8 mouse cellular contexts compared by ENCODE assay signal in genomic region chr11:80208860-80209800, GRCm38 (mm10). TPM values are rescaled to one million over a fixed set of nuclear protein-coding genes. Genes with fewer than 3 reads are reported as not detected.
DNase-seq lines count a peak whose midpoint lies in the region; ATAC-seq and TF ChIP-seq lines count a peak whose summit lies in the region.

Rhot1 (plus strand) TSS chr11:80209019.

- no peaks in the 10 kb centered on the region for H3K9me3 ChIP-seq in embryonic facial prominence, embryonic 15.5 days (replicated peaks)
- H3K9me3 ChIP-seq in kidney, embryonic 14.5 days (ENCODE audit: control insufficient read depth, low read length): no peaks in the 10 kb centered on the region
- no peaks in the 10 kb centered on the region for H3K9me3 ChIP-seq in limb, embryonic 15.5 days

- TF ChIP-seq POLR2A in bone marrow, adult 2 months (IDR thresholded peaks at IDR 0.05; ENCODE audit: borderline replicate concordance, control insufficient read depth, low read depth, low read length): peak; percentile 62; the same call in 1 of the 2 replicates

- no peaks in the 10 kb centered on the region for H3K4me1 ChIP-seq in bone marrow, adult 2 months (ENCODE audit: control insufficient read depth, insufficient read depth, low read length)
- H3K4me1 ChIP-seq in embryonic facial prominence, embryonic 15.5 days: peaks cover 17% of the 10 kb centered on the region
- peaks cover 9% of the 10 kb centered on the region for H3K4me1 ChIP-seq in kidney, embryonic 14.5 days (ENCODE audit: control insufficient read depth, insufficient read depth, low read length)
- H3K4me1 ChIP-seq in limb, embryonic 15.5 days: peaks cover 8% of the 10 kb centered on the region

- H3K27me3 ChIP-seq in embryonic facial prominence, embryonic 15.5 days: no peaks in the 10 kb centered on the region
- no peaks in the 10 kb centered on the region for H3K27me3 ChIP-seq in kidney, embryonic 14.5 days (ENCODE audit: control insufficient read depth, insufficient read depth, low read length)
- no peaks in the 10 kb centered on the region for H3K27me3 ChIP-seq in limb, embryonic 15.5 days

- no peaks in the 10 kb centered on the region for H3K36me3 ChIP-seq in embryonic facial prominence, embryonic 15.5 days
- H3K36me3 ChIP-seq in kidney, embryonic 14.5 days (ENCODE audit: control insufficient read depth, insufficient read depth, low read length): no peaks in the 10 kb centered on the region; the same call in 1 of the 2 replicates
- H3K36me3 ChIP-seq in limb, embryonic 15.5 days: 0 out of 2 replicates have a peak, but pooled peaks cover 5% of the 10 kb centered on the region

- ATAC-seq in embryonic facial prominence, embryonic 15.5 days (ENCODE audit: insufficient number of reproducible peaks, low FRiP score, low TSS enrichment, low read depth): peak; percentile 92
- peak; percentile 95 for ATAC-seq in kidney, embryonic 14.5 days (ENCODE audit: low FRiP score, low TSS enrichment)
- ATAC-seq in limb, embryonic 15.5 days (ENCODE audit: insufficient number of reproducible peaks, low FRiP score, low TSS enrichment, low read depth): peak; percentile 91

- H3K4me2 ChIP-seq in embryonic facial prominence, embryonic 15.5 days (replicated peaks): peak within 1 kb of the TSS; percentile 51
- peak within 1 kb of the TSS; percentile 54 for H3K4me2 ChIP-seq in kidney, embryonic 14.5 days (replicated peaks; ENCODE audit: low read depth, low read length)
- peak within 1 kb of the TSS; percentile 50 for H3K4me2 ChIP-seq in limb, embryonic 15.5 days

- WGBS in bone marrow, adult 2 months: under 1% methylated on average over 78 of the region's 78 CpGs
- under 1% methylated on average over 78 of the region's 78 CpGs for WGBS in embryonic facial prominence, embryonic 15.5 days
- WGBS in kidney, embryonic 14.5 days: under 1% methylated on average over 66 of the region's 78 CpGs
- under 1% methylated on average over 77 of the region's 78 CpGs for WGBS in limb, embryonic 15.5 days

- H3K9ac ChIP-seq in embryonic facial prominence, embryonic 15.5 days: peak within 1 kb of the TSS; percentile 73
- peak within 1 kb of the TSS; percentile 81 for H3K9ac ChIP-seq in kidney, embryonic 14.5 days (ENCODE audit: low read depth, low read length)
- H3K9ac ChIP-seq in limb, embryonic 15.5 days: peak within 1 kb of the TSS; percentile 88

- peak within 1 kb of the TSS; percentile 92 for H3K27ac ChIP-seq in bone marrow, adult 2 months (ENCODE audit: control insufficient read depth, insufficient read depth, low read depth, low read length, poor library complexity)
- H3K27ac ChIP-seq in embryonic facial prominence, embryonic 15.5 days (replicated peaks): peak within 1 kb of the TSS; percentile 93
- H3K27ac ChIP-seq in kidney, embryonic 14.5 days (ENCODE audit: low read depth, low read length): peak within 1 kb of the TSS; percentile 93
- H3K27ac ChIP-seq in limb, embryonic 15.5 days: peak within 1 kb of the TSS; percentile 94

- peak; percentile 95 for TF ChIP-seq CTCF in bone marrow, adult 2 months (IDR thresholded peaks at IDR 0.05; ENCODE audit: control insufficient read depth, insufficient read depth, low read length)

- peak; percentile 95 for DNase-seq in 416B (ENCODE audit: low read depth)
- peak; percentile 90 to 95 for DNase-seq in heart, adult 9 months (ENCODE audit: low spot score in 2 of 2)
- peak; percentile 90 to 94 for DNase-seq in monocyte, adult 2 months (ENCODE audit: low read depth in 1 of 2, low spot score in 2 of 2)
- DNase-seq in spleen, postnatal 36 days (ENCODE audit: low spot score in 2 of 2): peak; percentile 94 to 95

- H3K4me3 ChIP-seq in bone marrow, adult 2 months (replicated peaks; ENCODE audit: control insufficient read depth, low read depth, low read length): peak within 1 kb of the TSS; percentile 97
- peak within 1 kb of the TSS; percentile 74 for H3K4me3 ChIP-seq in embryonic facial prominence, embryonic 15.5 days (replicated peaks)
- H3K4me3 ChIP-seq in kidney, embryonic 14.5 days (ENCODE audit: low read length): peak within 1 kb of the TSS; percentile 98
- peak within 1 kb of the TSS; percentile 100 for H3K4me3 ChIP-seq in limb, embryonic 15.5 days

RNA-seq across cellular contexts. Expression of gene Rhot1, which starts in this region (rescaled TPM):
- polyA plus RNA-seq in bone marrow, adult 2 months (2011; ENCODE audit: insufficient read depth, insufficient read length, low replicate concordance, missing spikeins): 10.1 and 15.5 TPM in 2 replicates
- 52.0 and 56.5 TPM in 2 replicates for polyA plus RNA-seq in embryonic facial prominence, embryonic 15.5 days (2015; fragmentation: Nextera tagmentation; extraction: Ambion mirVana)
- polyA plus RNA-seq in kidney, embryonic 14.5 days (2014; fragmentation: Nextera tagmentation; extraction: Ambion mirVana): 38.3 and 66.8 TPM in 2 replicates
- polyA plus RNA-seq in limb, embryonic 15.5 days (2015; fragmentation: Nextera tagmentation; extraction: Ambion mirVana): 51.3 and 54.1 TPM in 2 replicates

Comparison
In these comparisons a context has a peak if more than half of its experiments do, and no peak if none do; other contexts are left out.
1. Peak in every context shown above with its lines: DNase-seq, ATAC-seq, H3K4me3 ChIP-seq and H3K27ac ChIP-seq.